Mouse (Mus musculus) bone marrow, adult 2 months (tissue): ENCODE results near the gene Bricd5.

Experiments
- CTCF ChIP-seq: fragments of 200-500 bp; IDR thresholded peaks from 2 replicates; pipeline ENCODE4 v1.5.1; 2011; ENCODE audit warnings: low read length, control low read depth; ENCODE audit not compliant: control insufficient read depth, insufficient read depth
- POLR2A ChIP-seq: fragments of 200-500 bp; IDR thresholded peaks from 2 replicates; pipeline ENCODE4 v1.6.1; 2011; ENCODE audit warnings: low read depth, mild to moderate bottlenecking, control low read depth, low read length, borderline replicate concordance; ENCODE audit not compliant: control insufficient read depth

DNA sequence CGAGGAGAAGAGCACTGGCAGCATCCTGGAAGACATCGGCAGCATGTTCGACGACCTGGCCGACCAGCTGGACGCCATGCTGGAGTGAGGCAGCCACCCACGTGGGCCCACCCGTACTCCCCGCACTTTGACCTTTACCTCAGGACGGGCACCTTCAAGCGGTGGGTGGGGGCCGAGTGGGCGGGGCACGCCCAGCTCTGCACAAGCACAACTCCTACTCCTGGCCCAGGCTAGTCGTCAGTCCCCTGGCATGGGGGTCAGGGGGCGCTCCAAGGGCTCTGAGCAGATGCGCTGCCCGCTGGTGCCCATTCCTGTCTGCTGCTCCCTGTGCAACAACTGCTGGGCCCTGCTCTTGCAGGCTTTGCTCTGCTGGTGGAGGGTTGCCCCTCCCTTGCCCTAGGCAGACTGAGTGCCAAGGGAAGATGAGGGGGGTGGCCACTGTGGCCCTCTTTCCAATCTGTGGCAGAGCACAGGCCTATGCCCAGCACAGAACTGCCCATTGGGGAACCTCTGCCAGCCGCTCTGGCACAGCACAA lies 33.5 kb downstream of the Bricd5 start:
- TF ChIP-seq CTCF (no peak), POLR2A (no peak)
